Mouse (Mus musculus): ENCODE measurements around the gene Olfr1419. TPM values are rescaled to one million over a fixed set of nuclear protein-coding genes. Genes with fewer than 3 reads are reported as not detected.

The Olfr1419 gene
- total RNA-seq, 1 experiment = not detected

GRCm38 (mm10) chr19:11852652-11853051 lies 22.3 kb downstream of the Olfr1419 start:
- no peak for TF ChIP-seq MAFK (IDR thresholded peaks at IDR 0.05; ENCODE audit: insufficient read depth, low read depth, low read length)
- no peak for TF ChIP-seq HCFC1 (IDR thresholded peaks at IDR 0.05; ENCODE audit: borderline replicate concordance, insufficient read depth, low read length)
- no peak for TF ChIP-seq CHD2 (IDR thresholded peaks at IDR 0.05; ENCODE audit: low read depth, low read length)
- no peak for TF ChIP-seq ZC3H11A (IDR thresholded peaks at IDR 0.05; ENCODE audit: borderline replicate concordance, low read depth, low read length)
- TF ChIP-seq ZNF384 (IDR thresholded peaks at IDR 0.05; ENCODE audit: low read depth, low read length) = no peak

DNA sequence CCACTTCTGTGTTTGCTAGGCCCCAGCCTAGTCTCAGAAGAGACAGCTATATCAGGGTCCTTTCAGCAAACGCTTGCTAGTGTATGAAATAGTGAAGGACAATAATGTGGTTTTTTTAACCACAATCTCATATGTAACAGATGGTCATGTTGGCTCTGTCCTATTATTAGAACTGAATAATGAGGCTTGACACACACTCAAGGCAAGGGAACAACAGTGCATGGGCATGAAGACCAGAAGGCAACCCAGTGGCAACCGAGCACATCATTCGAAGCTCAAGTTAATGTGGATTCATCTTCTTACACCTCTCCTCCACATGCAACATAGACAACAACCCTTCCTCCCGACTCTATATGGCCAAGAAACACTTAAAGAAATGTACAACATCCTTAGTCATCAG lies 28.6 kb downstream of the Olfr1419 start:
- in situ Hi-C loops (cut with MboI; ENCODE audit: low sequenced_read_pairs in 2 of 2, unreplicated experiment in 2 of 2) = no loop called here
- DNase-seq (ENCODE audit: low read depth, low spot score) = no peak
- Histone ChIP-seq H3K4me1 (ENCODE audit: control insufficient read depth in 2 of 2, insufficient read depth in 2 of 2, low read length in 2 of 2, poor library complexity in 1 of 2) (no peaks in the 10 kb centered on the region), H3K4me3 (ENCODE audit: insufficient read depth in 1 of 2, low read depth in 1 of 2, low read length in 2 of 2, poor library complexity in 1 of 2, severe bottlenecking in 1 of 2) (no peak overlapping the region), H3K36me3 (ENCODE audit: control insufficient read depth, insufficient read depth, low read length, poor library complexity, severe bottlenecking) (no peaks in the 10 kb centered on the region), H3K9me3 (ENCODE audit: control insufficient read depth, insufficient read depth, low read depth, low read length) (no peaks in the 10 kb centered on the region), H3K9ac (ENCODE audit: insufficient read depth, low read depth, low read length, poor library complexity, severe bottlenecking) (no peak overlapping the region), H3K27ac (ENCODE audit: insufficient read depth, low read depth, low read length, poor library complexity, severe bottlenecking) (no peak overlapping the region)
- TF ChIP-seq HCFC1 (IDR thresholded peaks at IDR 0.05; ENCODE audit: borderline replicate concordance, insufficient read depth, low read length) (no peak), CHD2 (IDR thresholded peaks at IDR 0.05; ENCODE audit: low read depth, low read length) (no peak), ZNF384 (IDR thresholded peaks at IDR 0.05; ENCODE audit: low read depth, low read length) (no peak), ZC3H11A (IDR thresholded peaks at IDR 0.05; ENCODE audit: borderline replicate concordance, low read depth, low read length) (no peak), MAFK (IDR thresholded peaks at IDR 0.05; ENCODE audit: insufficient read depth, low read depth, low read length) (no peak)

More at GRCm38 (mm10) chr19:11852652-11853051, 22.3 kb downstream of the Olfr1419 start:
- DNase-seq (ENCODE audit: low read depth, low spot score) = no peak
- H3K9me3 ChIP-seq (ENCODE audit: control insufficient read depth, insufficient read depth, low read depth, low read length) = no peaks in the 10 kb centered on the region
- no peaks in the 10 kb centered on the region for H3K4me1 ChIP-seq (ENCODE audit: control insufficient read depth in 2 of 2, insufficient read depth in 2 of 2, low read length in 2 of 2, poor library complexity in 1 of 2)
- in situ Hi-C loops (cut with MboI; ENCODE audit: low sequenced_read_pairs in 2 of 2, unreplicated experiment in 2 of 2) = no loop called here
- H3K4me3 ChIP-seq (ENCODE audit: insufficient read depth in 1 of 2, low read depth in 1 of 2, low read length in 2 of 2, poor library complexity in 1 of 2, severe bottlenecking in 1 of 2) = no peak overlapping the region
- no peak overlapping the region for H3K27ac ChIP-seq (ENCODE audit: insufficient read depth, low read depth, low read length, poor library complexity, severe bottlenecking)
- H3K36me3 ChIP-seq (ENCODE audit: control insufficient read depth, insufficient read depth, low read length, poor library complexity, severe bottlenecking) = no peaks in the 10 kb centered on the region
- no peak overlapping the region for H3K9ac ChIP-seq (ENCODE audit: insufficient read depth, low read depth, low read length, poor library complexity, severe bottlenecking)

GRCm38 (mm10) chr19:11839119-11839518 lies 35.8 kb downstream of the Olfr1419 start, which contains the start of gene Olfr1417:
Olfr1417 (minus strand) TSS chr19:11839219.
- in situ Hi-C loops (cut with MboI; ENCODE audit: low sequenced_read_pairs in 2 of 2, unreplicated experiment in 2 of 2) = no loop called here
- H3K4me1 ChIP-seq (ENCODE audit: control insufficient read depth in 2 of 2, insufficient read depth in 2 of 2, low read length in 2 of 2, poor library complexity in 1 of 2) = no peaks in the 10 kb centered on the region
- H3K36me3 ChIP-seq (ENCODE audit: control insufficient read depth, insufficient read depth, low read length, poor library complexity, severe bottlenecking) = no peaks in the 10 kb centered on the region
- no peak within 1 kb of the TSS for H3K4me3 ChIP-seq (ENCODE audit: insufficient read depth in 1 of 2, low read depth in 1 of 2, low read length in 2 of 2, poor library complexity in 1 of 2, severe bottlenecking in 1 of 2)
- no peak within 1 kb of the TSS for H3K9ac ChIP-seq (ENCODE audit: insufficient read depth, low read depth, low read length, poor library complexity, severe bottlenecking)
- H3K9me3 ChIP-seq (ENCODE audit: control insufficient read depth, insufficient read depth, low read depth, low read length) = no peaks in the 10 kb centered on the region
- DNase-seq (ENCODE audit: low read depth, low spot score) = no peak
- H3K27ac ChIP-seq (ENCODE audit: insufficient read depth, low read depth, low read length, poor library complexity, severe bottlenecking) = no peak within 1 kb of the TSS
- TF ChIP-seq ZNF384 (IDR thresholded peaks at IDR 0.05; ENCODE audit: low read depth, low read length) (no peak), MAFK (IDR thresholded peaks at IDR 0.05; ENCODE audit: insufficient read depth, low read depth, low read length) (no peak), HCFC1 (IDR thresholded peaks at IDR 0.05; ENCODE audit: borderline replicate concordance, insufficient read depth, low read length) (no peak), ZC3H11A (IDR thresholded peaks at IDR 0.05; ENCODE audit: borderline replicate concordance, low read depth, low read length) (no peak), CHD2 (IDR thresholded peaks at IDR 0.05; ENCODE audit: low read depth, low read length) (no peak)

DNA sequence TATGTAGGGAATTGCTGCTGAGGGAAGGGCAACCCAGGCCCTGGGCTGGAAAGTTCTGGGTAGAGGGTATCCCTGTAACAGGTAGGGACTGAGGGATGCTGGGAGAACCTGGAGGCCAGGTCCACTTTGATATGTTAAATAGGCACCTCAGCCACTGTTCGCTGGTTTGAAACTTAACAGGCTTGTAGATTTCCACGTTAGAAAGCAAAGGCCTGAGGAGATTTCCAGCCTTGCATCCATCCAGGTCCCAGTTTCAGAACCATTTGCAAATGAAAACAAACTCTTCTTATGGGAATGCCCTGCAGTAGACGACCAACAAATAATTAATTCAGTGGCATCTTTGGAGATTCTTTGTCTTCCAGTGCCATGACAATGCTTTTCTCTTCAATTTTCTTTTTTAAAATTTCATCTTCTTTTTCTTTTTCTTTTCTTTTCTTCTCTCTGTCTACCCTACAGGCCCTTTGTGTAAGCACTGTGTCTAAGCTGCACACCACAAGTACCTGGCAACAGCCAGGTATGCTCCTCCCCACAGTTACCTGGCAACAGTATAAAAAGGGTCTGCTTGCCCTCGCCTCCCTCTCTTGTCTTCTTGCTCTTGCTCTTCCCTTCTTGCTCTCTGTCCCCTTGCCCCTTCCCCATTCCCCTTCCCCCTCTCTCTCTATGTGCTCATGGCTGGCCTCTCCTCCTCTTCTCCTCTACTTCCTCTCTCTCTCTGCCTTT lies 51.4 kb downstream of the Olfr1419 start:
- DNase-seq (ENCODE audit: low read depth, low spot score) = no peak
- H3K36me3 ChIP-seq (ENCODE audit: control insufficient read depth, insufficient read depth, low read length, poor library complexity, severe bottlenecking) = no peaks in the 10 kb centered on the region
- H3K4me3 ChIP-seq (ENCODE audit: insufficient read depth in 1 of 2, low read depth in 1 of 2, low read length in 2 of 2, poor library complexity in 1 of 2, severe bottlenecking in 1 of 2) = no peak overlapping the region
- TF ChIP-seq CHD2 (IDR thresholded peaks at IDR 0.05; ENCODE audit: low read depth, low read length) (no peak), MAFK (IDR thresholded peaks at IDR 0.05; ENCODE audit: insufficient read depth, low read depth, low read length) (no peak), HCFC1 (IDR thresholded peaks at IDR 0.05; ENCODE audit: borderline replicate concordance, insufficient read depth, low read length) (no peak), ZC3H11A (IDR thresholded peaks at IDR 0.05; ENCODE audit: borderline replicate concordance, low read depth, low read length) (no peak), ZNF384 (IDR thresholded peaks at IDR 0.05; ENCODE audit: low read depth, low read length) (no peak)
- H3K4me1 ChIP-seq (ENCODE audit: control insufficient read depth in 2 of 2, insufficient read depth in 2 of 2, low read length in 2 of 2, poor library complexity in 1 of 2) = peaks cover 0 to 8% of the 10 kb centered on the region in 2 experiments; a peak in 3 of 4 replicates
- in situ Hi-C loops (cut with MboI; ENCODE audit: low sequenced_read_pairs in 2 of 2, unreplicated experiment in 2 of 2) = no loop called here
- no peaks in the 10 kb centered on the region for H3K9me3 ChIP-seq (ENCODE audit: control insufficient read depth, insufficient read depth, low read depth, low read length)
- peak overlapping the region; percentile 45 for H3K27ac ChIP-seq (ENCODE audit: insufficient read depth, low read depth, low read length, poor library complexity, severe bottlenecking)
- H3K9ac ChIP-seq (ENCODE audit: insufficient read depth, low read depth, low read length, poor library complexity, severe bottlenecking) = no peak overlapping the region

Data from ES-E14 (cell line).